Mouse (Mus musculus) liver, embryonic 14.5 days (tissue): Measurements from ENCODE around the gene Smarcb1.

Experiments
- CTCF ChIP-seq: IDR thresholded peaks from 2 replicates; pipeline ENCODE4 v1.5.1; 2016; ENCODE audit warnings: antibody characterized with exemption, low read depth, control low read depth
- EP300 ChIP-seq: IDR thresholded peaks from 2 replicates; pipeline ENCODE4 v1.6.1; 2016; ENCODE audit warnings: antibody characterized with exemption, low read depth

DNA sequence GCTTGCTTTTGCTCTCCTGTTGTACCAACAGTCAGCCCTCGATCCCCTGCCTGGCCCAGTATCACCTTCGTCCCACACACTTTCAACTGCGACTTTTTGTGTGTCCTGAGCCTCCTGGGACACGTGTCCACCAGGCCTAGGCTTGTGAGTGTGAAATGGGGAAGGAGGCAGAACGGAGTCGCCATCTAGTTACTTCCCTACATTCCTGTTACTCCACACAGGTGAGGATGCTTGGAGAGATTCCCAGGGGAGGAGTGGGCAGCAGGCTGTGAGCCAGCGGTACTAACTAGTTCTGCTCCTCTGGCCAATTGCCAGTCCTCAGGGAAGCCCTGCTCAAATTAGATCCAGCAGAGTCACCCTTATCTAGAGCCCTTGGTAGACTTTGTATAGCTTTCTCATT, 60.7 kb downstream of the Smarcb1 start:
- TF ChIP-seq CTCF (no peak), EP300 (no peak)
